Mouse (Mus musculus) kidney, adult 11 months (tissue): Measurements from ENCODE around the gene Slc5a5.
"Not testable (repeated sequence)": the region's sequence is repeated elsewhere in the genome, so short reads cannot be mapped to it uniquely, and the experiment has no call there.

Experiments
- DNase-seq: peaks from one replicate; pipeline ENCODE4 v3.0.0; 2022

Slc5a5 gene

GRCm38 (mm10) chr8:70902211-70902610 is 9.7 kb upstream of the Slc5a5 start:
- DNase-seq, result no peak

GRCm38 (mm10) chr8:70900872-70901387 is 8.4 kb upstream of the Slc5a5 start:
- DNase-seq, result no peak

- no peak for DNase-seq
These were observed 6.7 kb upstream of the Slc5a5 start for GRCm38 (mm10) chr8:70899226-70899625.

GRCm38 (mm10) chr8:70898661-70899198 is 6.2 kb upstream of the Slc5a5 start:
- no peak for DNase-seq

- DNase-seq, result peak; percentile 80
These were observed 5.3 kb upstream of the Slc5a5 start for GRCm38 (mm10) chr8:70897681-70898413.

GRCm38 (mm10) chr8:70897021-70897680 is 4.6 kb upstream of the Slc5a5 start, which contains the start of gene Rpl18a:
Gene Rpl18a (minus strand): TSS chr8:70897412.
- peak; percentile 99 for DNase-seq

- no peak for DNase-seq
These were observed 3.9 kb upstream of the Slc5a5 start for GRCm38 (mm10) chr8:70896316-70897020.

GRCm38 (mm10) chr8:70895571-70896259 is 3.2 kb upstream of the Slc5a5 start:
- DNase-seq, result not testable (repeated sequence)

GRCm38 (mm10) chr8:70894771-70895545 is 2.4 kb upstream of the Slc5a5 start:
- no peak for DNase-seq

GRCm38 (mm10) chr8:70894385-70894720 is 1.8 kb upstream of the Slc5a5 start:
- no peak for DNase-seq

- peak; percentile 65 for DNase-seq
These were observed 1.3 kb upstream of the Slc5a5 start for GRCm38 (mm10) chr8:70893656-70894384.

GRCm38 (mm10) chr8:70892896-70893655 is 519 bp upstream of the Slc5a5 start:
- DNase-seq, result no peak

GRCm38 (mm10) chr8:70891356-70891755 is 1.2 kb downstream of the Slc5a5 start:
- peak; percentile 75 for DNase-seq

- DNase-seq, result peak; percentile 59
These were observed 1.9 kb downstream of the Slc5a5 start for GRCm38 (mm10) chr8:70890656-70891055.

- DNase-seq, result no peak
These were observed 4.9 kb downstream of the Slc5a5 start for GRCm38 (mm10) chr8:70887669-70888068.

GRCm38 (mm10) chr8:70885612-70886011 is 6.9 kb downstream of the Slc5a5 start:
- DNase-seq, result no peak

GRCm38 (mm10) chr8:70884683-70885082 is 7.9 kb downstream of the Slc5a5 start:
- no peak for DNase-seq

- DNase-seq, result no peak
These were observed 8.4 kb downstream of the Slc5a5 start for GRCm38 (mm10) chr8:70884186-70884585.

- no peak for DNase-seq
These were observed 12.0 kb downstream of the Slc5a5 start for GRCm38 (mm10) chr8:70880546-70880945.

- DNase-seq, result no peak
These were observed 12.4 kb downstream of the Slc5a5 start for GRCm38 (mm10) chr8:70880126-70880525.
